Mouse (Mus musculus) spleen, adult 2 months (tissue): ENCODE data around the gene Kank1. TPM values are rescaled to one million over a fixed set of nuclear protein-coding genes. Genes with fewer than 3 reads are reported as not detected.
A peak's percentile ranks its signal among the peaks of the same experiment; 100 is the strongest.

ENCODE experiments used
- DNase-seq, 2 experiments: peaks; one replicate each; pipeline versions ENCODE4 v3.0.0 to v3.0.0-alpha.2; 2012 to 2021; ENCODE audit warnings: low spot score in 2 of 2, low read depth in 1 of 2
- H3K27ac ChIP-seq: fragments of 200-500 bp; 2 replicates; pipeline ENCODE4 v1.5.1; 2012; ENCODE audit warnings: low read length, inconsistent platforms; ENCODE audit not compliant: insufficient read depth
- H3K27me3 ChIP-seq: fragments of 200-500 bp; 2 replicates; pipeline ENCODE4 v1.6.1; 2012; ENCODE audit warnings: mild to moderate bottlenecking, moderate library complexity, low read length, inconsistent platforms; ENCODE audit not compliant: control insufficient read depth, insufficient read depth
- H3K36me3 ChIP-seq: fragments of 200-500 bp; 2 replicates; pipeline ENCODE4 v1.6.1; 2012; ENCODE audit warnings: mild to moderate bottlenecking, low read length, inconsistent platforms; ENCODE audit not compliant: control insufficient read depth, insufficient read depth
- H3K4me1 ChIP-seq: fragments of 200-500 bp; 2 replicates; pipeline ENCODE4 v1.6.1; 2011; ENCODE audit warnings: inconsistent platforms; ENCODE audit not compliant: control insufficient read depth, insufficient read depth, insufficient read length
- H3K4me3 ChIP-seq: fragments of 200-500 bp; 2 replicates; pipeline ENCODE4 v1.5.1; 2011; ENCODE audit warnings: mild to moderate bottlenecking, inconsistent platforms; ENCODE audit not compliant: insufficient read depth, insufficient read length; ENCODE audit errors: extremely low read depth
- CTCF ChIP-seq: fragments of 200-500 bp; IDR thresholded peaks from 2 replicates; pipeline ENCODE4 v1.5.1; 2011; ENCODE audit warnings: mild to moderate bottlenecking, inconsistent platforms; ENCODE audit not compliant: insufficient read depth, insufficient read length, insufficient replicate concordance; ENCODE audit errors: extremely low read depth
- POLR2A ChIP-seq: fragments of 200-500 bp; IDR thresholded peaks from 2 replicates; pipeline ENCODE4 v1.6.1; 2011; ENCODE audit warnings: low read depth, low read length, inconsistent platforms
- WGBS: fragments of 180-500 bp; shearing (Covaris S2); methylation state at CpG from one replicate; pipeline ENCODE4 v1.1.7; 2018; 5-methylcytosine and 5-hydroxymethylcytosine counted together
- polyA plus RNA-seq: library from polyadenylated mRNA; depleted of rRNA; stranded (reverse); fragments of >200 nt; gene quantifications from 2 replicates; pipeline ENCODE4 v1.2.3, GENCODE M21; 2012

The Kank1 gene
- polyA plus RNA-seq, 1 experiment = 4.9 TPM

DNA sequence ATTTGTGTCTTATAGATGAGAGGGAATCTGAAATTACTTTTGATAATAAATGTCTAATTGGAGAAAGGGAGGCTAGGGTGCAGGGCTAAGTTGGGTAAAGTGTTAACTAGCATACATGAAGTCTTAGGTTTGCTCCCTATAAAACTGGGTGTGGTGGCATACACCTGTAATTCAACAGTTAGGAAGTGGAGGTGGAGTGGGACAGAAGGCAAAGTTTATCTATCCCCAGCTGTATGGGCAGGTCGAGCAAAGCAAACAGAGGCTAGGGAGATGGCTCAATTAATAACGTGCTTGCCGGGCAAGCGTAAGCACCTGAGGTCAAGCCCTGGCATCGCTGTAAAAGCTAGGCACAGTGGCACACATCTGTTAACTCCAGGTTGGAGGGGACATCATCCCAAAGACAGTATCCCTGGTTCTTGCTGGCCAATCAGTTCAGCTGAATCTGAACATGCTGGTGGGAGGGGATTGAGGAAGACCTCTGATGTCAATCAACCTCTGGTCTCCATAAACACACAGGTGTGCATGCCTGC, 54.3 kb downstream of the Kank1 start:
- Histone ChIP-seq H3K4me1 (no peaks in the 10 kb centered on the region), H3K4me3 (no peak overlapping the region), H3K27me3 (no peaks in the 10 kb centered on the region), H3K27ac (no peak overlapping the region), H3K36me3 (no peaks in the 10 kb centered on the region)
- no peak for DNase-seq
- WGBS = 87% methylated on average over 5 of the region's 5 CpGs
- TF ChIP-seq POLR2A (no peak), CTCF (no peak)

DNA sequence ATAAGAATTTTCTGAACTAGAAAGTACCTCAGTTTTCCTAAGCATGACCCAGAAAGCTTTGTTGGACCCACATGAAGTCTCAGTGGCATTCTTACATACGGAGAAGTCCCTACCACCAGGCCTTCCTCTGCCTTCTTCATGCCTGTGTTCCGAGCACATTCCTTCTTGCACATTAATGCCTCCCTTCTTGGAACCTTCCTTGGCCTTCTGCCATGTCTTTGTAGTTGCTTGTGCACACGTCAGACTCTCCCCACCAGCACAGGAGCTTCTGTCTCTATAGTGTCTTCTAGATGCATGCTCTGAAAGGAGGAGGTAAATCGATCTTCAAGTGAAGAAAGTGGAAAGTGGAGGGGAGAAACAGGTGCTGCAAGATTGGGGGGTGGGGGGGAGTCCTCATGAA, 58.4 kb downstream of the Kank1 start:
- H3K27me3 ChIP-seq = no peaks in the 10 kb centered on the region
- no peak overlapping the region for H3K4me3 ChIP-seq
- no peak for TF ChIP-seq CTCF
- TF ChIP-seq POLR2A = no peak
- no peak for DNase-seq
- no peaks in the 10 kb centered on the region for H3K36me3 ChIP-seq
- no peak overlapping the region for H3K27ac ChIP-seq
- 83% methylated on average over 4 of the region's 4 CpGs for WGBS
- H3K4me1 ChIP-seq = no peaks in the 10 kb centered on the region

- 79% methylated on average over 5 of the region's 5 CpGs for WGBS
- H3K4me1 ChIP-seq = no peaks in the 10 kb centered on the region
- H3K27me3 ChIP-seq = no peaks in the 10 kb centered on the region
- no peaks in the 10 kb centered on the region for H3K36me3 ChIP-seq
- TF ChIP-seq POLR2A (no peak), CTCF (no peak)
- no peak overlapping the region for H3K27ac ChIP-seq
- DNase-seq = no peak
- H3K4me3 ChIP-seq = no peak overlapping the region
Measured at GRCm38 (mm10) chr19:25297269-25297668, 60.5 kb downstream of the Kank1 start.

DNA sequence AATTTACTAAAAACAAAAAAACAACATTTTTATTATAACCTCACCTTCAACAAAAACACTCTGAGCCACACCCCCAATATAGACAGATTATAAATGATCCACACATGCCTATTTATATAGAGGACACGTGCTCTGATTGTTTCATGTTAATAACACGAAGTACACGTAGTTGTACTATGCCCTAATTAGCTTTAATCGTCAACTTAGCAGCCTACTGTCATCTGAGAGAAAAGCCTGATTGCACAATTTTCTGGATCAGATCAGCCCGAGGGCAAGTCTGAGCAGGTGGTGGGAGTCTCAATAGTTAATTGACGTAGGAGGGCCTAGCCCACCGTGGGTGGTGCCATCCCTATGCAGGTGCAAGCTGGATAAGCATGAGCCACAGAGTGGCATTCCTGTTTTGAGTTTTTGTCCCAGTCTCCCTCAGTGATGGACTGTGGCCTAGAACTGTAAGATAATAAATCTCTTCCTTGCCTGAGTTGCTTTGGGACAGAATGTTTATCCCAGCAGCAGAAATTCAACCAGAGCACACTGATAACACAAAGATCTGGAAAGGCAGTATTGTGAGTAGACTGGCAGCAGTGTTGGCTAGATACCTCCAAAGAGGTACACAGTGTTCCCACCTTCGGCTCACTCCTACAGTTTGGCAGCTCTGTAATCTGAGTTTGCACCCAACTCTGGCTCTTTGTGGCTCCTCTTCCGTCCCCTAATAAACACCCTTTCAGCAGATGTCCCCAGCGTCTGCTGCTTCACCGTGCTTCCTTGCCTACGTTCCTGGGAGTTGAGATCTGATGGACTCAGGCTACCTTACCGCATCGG, 63.3 kb downstream of the Kank1 start:
- Histone ChIP-seq H3K4me3 (no peak overlapping the region), H3K36me3 (no peaks in the 10 kb centered on the region), H3K27me3 (no peaks in the 10 kb centered on the region), H3K27ac (no peak overlapping the region), H3K4me1 (no peaks in the 10 kb centered on the region)
- WGBS = 88% methylated on average over 14 of the region's 14 CpGs
- DNase-seq = no peak
- TF ChIP-seq CTCF = no peak

DNA sequence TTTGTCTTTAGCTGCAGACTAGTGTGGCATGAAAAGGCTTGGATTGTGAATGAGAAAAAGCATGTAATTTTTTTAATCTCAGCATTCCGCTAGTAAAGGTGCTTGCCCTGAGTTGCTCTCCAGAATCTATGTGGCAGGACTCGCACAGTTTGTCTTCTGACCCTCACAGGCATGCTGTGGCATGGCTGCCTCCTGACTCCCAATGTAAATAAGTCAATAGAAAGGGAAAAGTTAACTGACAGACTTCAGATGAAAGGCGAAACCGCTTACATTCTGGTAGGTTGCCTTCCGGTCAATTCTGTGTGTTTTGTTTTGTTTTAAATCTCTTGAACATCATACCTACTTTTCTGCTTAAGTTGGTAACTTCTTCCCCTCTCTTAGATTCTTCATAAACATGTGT, 64.4 kb downstream of the Kank1 start:
- TF ChIP-seq CTCF (no peak), POLR2A (no peak)
- H3K27ac ChIP-seq = no peak overlapping the region
- no peaks in the 10 kb centered on the region for H3K27me3 ChIP-seq
- H3K36me3 ChIP-seq = no peaks in the 10 kb centered on the region
- WGBS = 87% methylated on average over 5 of the region's 5 CpGs
- no peaks in the 10 kb centered on the region for H3K4me1 ChIP-seq
- DNase-seq = no peak
- no peak overlapping the region for H3K4me3 ChIP-seq

DNA sequence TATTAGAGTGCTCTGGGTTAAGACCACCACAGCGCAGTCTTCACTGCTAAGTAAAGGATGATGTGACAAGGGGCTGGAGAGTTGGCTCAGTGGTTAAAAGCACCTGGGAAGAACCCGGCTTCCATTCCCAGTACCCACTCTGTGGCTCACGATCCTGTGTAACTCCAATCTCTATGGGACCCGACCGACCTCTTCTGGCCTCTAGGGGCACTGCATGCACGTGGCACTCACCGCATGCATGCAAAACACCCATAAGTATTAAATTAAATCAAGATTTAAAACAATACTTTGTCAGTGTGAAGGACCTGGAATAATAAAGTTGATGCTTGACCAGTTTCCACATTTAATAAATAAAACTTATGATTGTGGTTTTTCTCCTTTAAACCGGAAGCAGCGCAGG, 69.5 kb downstream of the Kank1 start:
- TF ChIP-seq POLR2A (no peak), CTCF (peak; percentile 14; the same call in 1 of the 2 replicates)
- Histone ChIP-seq H3K27ac (no peak overlapping the region), H3K4me3 (no peak overlapping the region), H3K36me3 (no peaks in the 10 kb centered on the region), H3K27me3 (no peaks in the 10 kb centered on the region), H3K4me1 (no peaks in the 10 kb centered on the region)
- no peak for DNase-seq
- WGBS = 59% methylated on average over 9 of the region's 9 CpGs

- Histone ChIP-seq H3K4me1 (no peaks in the 10 kb centered on the region), H3K4me3 (no peak overlapping the region), H3K27me3 (no peaks in the 10 kb centered on the region), H3K27ac (no peak overlapping the region), H3K36me3 (no peaks in the 10 kb centered on the region)
- TF ChIP-seq POLR2A = no peak
- no peak for TF ChIP-seq CTCF
- DNase-seq = no peak
- WGBS = 40% methylated on average over 2 of the region's 2 CpGs
Measured at GRCm38 (mm10) chr19:25308156-25308555, 71.4 kb downstream of the Kank1 start.
